Mouse (Mus musculus): Measurements from ENCODE around the gene Gm48551.

The Gm48551 gene

DNA sequence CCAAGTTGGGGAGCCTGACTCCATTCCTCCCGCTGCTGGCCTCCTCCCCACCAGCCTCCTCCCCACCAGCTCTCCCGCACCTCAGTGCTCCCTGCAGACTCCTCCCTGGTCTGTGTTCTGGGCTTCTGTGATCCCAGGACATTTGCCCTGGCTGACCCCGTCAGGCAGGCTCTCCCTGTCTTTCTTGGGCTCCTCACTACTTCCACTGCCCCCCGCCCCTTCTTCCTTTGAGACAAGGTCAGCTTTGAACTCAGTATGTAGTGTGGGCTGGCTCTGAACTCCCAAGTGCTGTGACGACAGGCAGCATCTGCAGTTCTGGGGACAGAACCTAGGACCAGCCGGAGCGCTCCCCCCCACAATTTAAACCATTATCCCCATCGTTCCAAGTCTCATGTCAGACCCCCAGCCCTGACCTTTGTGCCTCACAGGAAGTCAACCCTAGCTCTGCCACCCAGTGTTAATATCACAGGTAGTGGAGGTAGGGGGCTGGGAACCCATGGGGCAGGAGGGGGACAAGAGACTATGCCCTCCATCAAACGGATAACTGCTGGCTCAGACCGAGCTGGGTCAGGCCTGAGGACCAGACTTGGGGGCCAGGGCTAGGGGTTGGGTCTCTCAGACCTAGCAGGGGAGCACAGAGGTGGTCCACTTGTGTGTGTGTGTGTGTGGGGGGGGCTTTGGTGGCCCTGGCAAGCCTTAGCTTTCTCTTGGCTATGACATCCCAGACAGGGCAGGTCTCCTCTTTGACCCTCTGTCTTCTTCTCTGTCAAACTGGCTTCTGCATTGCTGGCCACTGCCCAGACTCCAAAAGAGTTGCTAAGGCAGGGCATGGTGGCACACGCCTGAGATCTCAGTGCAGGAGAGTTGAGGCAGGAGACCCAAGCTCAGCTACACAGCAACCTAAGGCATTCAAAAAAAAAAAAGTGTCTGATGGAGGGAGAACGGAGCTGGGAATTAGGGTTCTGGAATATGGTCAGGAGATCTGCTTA lies 33.3 kb downstream of the Gm48551 start:
- no peak for DNase-seq (ENCODE audit: low read depth, low spot score)

DNA sequence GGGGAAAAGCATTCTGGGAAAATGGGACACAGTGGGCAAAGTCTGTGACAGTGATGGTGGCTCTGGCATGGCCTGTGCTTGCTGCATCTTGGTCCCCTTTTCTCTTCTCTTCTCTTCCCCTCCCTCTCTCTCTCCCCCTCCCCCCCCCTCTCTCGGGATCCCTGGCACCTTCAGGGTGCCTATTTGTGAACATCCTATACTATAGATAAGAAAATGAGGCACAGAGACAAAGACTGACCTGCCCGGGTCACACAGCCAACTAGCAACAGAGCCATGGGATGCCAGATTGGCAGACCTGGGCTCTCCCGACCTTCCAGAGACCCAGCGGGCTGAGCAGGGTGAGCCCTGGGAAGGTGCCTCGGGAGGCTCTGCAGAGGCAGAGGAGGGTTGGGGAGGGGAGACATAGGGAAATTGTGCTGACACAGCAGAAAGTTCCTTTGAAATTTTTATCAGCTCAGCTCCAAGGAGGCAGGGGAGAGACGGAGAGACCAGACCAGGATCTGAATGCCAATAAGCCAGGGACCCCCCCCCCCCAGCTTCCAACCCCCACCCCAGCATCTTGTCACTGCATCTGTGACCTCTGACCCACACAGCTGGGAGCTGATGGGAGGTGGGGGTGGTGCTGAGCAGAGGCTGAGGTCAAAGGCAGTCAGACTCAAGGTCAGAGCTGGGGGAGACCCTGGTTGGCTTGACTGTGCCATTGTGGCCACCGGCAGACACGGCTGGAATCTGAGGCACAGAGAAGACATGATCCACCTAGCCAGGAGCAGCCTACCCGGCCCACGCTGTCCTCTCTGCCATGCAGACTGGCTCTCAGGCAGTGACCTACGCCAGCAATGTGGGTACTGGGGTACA lies 34.2 kb downstream of the Gm48551 start:
- DNase-seq (ENCODE audit: low read depth, low spot score) = no peak

DNA sequence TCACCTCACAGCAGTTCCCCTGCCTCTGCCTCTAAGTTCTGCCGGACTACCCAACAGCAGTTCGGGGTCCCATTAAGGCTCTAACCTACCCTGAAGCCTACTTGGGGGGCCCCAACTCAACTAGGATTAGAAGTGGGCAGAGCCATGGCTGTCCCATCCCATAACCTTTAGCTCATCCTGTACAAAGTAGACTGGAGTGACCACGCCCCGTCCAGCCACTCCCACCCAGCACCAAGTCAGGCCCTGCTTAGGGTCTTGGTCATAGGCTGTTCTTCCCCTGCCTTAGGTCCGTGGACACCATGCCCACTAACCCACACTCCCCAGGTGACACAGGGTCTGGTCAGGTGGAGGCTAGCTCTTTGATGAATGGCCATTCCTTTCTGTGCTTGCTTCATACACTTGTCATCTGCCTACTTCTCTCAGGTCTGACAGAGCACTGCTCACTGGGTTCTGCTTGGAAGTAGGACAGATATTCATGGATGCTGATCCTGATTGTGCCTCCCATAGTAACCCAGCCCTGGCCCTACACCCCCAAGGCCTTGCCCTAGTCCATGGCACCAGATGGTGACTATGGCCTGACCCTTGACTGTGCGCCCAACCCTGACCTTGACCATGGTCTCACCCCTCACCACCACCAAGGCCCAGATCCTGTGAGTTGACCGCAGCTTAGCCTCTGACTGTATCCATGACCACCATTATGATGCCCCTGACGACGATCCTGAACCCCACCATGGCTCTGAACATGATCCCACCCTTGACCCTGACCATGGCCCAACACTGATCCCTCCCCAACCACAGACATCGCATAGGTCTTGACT lies 35.1 kb downstream of the Gm48551 start:
- DNase-seq (ENCODE audit: low read depth, low spot score) = no peak

DNA sequence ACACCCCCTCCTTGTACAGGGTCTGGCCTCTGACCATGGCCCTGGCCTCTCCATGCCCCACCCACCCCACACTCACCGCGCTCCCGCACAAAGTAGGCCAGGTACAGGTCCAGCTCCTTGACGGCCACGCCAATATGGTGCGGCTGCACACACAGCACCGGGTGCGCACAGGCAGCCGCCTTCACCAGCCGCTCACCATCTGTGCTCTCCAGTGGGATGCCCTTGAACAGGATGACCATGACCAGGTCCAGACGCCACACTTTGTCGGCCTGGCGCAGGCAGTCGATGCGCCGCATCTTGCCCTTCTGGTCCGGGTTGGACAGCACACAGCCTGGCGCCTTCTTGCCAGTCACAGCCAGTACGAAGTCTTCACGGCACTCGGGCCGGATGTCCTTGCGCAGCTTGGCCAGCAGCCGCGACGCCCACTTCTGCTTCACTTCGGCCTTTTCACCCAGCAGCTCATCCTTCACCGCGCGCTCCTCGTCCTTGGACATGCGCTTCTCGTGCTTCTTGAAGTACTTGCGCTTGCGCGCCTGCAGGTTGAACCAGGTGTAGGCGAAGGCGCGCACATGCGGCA lies 36.0 kb downstream of the Gm48551 start:
- DNase-seq (ENCODE audit: low read depth, low spot score) = no peak

DNA sequence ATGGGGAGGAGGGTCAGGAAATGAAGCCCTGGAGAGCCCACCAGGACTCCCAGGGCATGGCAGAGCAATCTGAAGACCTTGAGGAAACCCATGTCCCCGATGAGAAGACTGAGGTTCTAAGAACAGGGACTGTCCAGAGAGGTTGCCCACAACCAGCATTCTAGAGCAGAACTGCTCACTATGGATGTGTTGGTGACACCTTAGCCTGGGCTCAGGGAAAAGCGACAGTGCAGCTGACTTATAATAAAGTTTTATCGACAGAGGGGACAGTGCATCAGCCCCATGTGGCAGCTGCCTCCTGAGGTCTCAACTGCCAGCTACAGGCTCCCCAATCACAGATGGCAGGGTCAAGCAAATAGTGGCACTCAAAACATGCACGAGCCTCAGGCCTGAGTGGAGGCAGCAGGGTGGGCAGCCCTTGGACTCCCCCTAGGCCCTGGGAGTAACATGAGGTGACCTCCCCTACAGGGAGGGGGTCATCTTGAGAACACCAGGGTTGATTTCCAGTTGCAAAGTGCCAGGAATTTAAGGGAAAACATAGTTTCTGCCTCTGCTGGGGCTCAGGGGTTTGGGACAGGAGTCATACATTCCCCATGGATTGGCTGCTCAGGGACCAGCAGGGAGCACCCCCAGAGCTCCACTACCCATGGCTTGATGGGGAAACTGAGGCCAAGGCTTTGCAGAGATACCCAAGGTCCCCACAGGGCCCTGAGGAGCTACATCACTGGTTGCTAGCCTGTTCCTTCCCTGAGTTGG lies 37.0 kb downstream of the Gm48551 start:
- DNase-seq (ENCODE audit: low read depth, low spot score) = no peak

DNA sequence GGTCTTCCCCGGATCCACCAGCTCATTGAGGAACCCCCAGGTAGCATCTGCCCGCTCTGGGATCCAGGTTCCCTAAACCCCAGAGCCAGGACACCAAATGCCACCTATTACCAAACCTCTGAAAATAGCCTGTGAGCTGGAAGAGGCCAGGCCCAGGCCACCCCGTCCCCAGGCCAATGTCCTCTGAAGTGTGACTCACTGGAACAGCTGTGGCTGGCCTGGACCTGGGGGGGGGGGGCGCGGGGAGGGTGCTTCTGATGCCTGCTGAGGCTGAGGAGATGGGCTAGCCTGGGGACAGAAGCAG lies 37.5 kb downstream of the Gm48551 start:
- no peak for DNase-seq (ENCODE audit: low read depth, low spot score)

DNA sequence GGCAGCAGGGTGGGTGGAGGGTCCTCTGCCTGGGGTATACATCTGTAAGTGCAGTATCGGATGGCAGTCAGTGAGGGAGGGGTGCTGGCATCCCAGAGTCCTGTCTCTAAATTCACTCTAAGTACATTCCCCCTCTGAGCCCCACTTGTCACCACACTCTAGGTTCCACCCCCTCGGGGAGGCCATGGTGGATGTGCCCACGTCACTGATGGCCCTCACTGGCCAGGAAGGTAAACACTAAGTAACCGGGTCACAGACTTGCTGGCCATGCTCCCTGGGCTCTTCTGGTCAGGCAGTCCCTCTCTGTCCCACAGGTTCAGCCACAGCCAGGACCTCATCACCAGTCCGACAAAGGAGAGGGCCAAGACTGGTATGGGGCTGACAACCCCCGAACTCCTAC lies 37.9 kb downstream of the Gm48551 start:
- no peak for DNase-seq (ENCODE audit: low read depth, low spot score)

GRCm38 (mm10) chr10:81422661-81423217 lies 38.5 kb downstream of the Gm48551 start:
- DNase-seq (ENCODE audit: low read depth, low spot score) = no peak

GRCm38 (mm10) chr10:81423476-81424245 lies 39.4 kb downstream of the Gm48551 start:
- DNase-seq (ENCODE audit: low read depth, low spot score) = no peak

GRCm38 (mm10) chr10:81424246-81425051 lies 40.2 kb downstream of the Gm48551 start:
- no peak for DNase-seq (ENCODE audit: low read depth, low spot score)

DNA sequence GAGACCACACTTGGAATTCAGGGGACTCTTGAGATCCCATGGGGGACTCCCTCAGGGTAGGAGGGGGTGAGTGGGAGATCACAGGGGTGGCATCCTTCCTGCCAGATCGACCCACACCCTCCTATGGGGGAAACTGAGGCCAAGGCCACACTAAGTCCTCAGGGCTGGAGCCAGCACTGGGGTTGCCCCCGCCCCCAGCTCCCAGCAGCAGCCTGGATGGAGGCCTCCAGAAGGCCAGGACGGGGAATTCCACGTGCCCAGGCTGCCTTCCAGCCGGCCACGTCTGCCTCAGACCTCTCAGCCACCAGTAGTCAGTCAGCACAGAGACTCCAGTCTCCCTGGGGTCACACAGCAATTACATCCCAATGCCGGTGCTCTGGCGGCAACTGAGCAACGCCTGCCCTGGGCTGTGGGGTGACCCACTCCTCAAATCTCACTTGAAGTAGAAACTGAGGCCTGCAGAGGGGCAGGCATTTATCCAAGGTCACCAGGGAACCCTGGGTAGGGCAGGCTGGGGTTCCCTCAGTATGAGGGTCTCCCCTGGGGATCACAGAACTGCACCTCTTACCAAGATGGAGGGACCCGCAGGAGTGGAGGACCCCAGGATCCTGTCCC lies 41.1 kb downstream of the Gm48551 start:
- no peak for DNase-seq (ENCODE audit: low read depth, low spot score)

- no peak for DNase-seq (ENCODE audit: low read depth, low spot score)
These were observed 41.9 kb downstream of the Gm48551 start for GRCm38 (mm10) chr10:81426081-81426671.

DNA sequence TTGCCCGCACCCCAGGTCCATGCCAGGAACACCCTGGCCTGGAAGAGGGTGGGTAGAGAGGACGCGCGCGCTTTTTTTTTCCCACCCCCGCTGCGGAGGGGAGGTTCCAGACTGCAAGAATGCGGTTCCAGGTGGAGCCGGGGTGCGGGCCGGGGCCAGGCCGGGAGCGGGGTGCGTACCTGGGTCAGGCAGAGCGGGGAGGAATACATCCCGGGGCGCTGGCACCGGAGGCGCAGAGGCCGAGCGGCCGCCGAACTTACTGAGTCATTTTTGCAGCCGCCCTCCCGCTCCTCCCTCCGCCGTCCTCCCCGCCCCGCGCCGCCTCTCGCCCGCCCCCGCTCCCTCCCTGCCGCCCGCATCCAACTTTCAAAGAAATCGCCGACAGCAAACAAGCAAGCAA lies 42.6 kb downstream of the Gm48551 start:
- DNase-seq (ENCODE audit: low read depth, low spot score) = no peak

- DNase-seq (ENCODE audit: low read depth, low spot score) = no peak
These were observed 43.1 kb downstream of the Gm48551 start for GRCm38 (mm10) chr10:81427327-81427726.

- no peak for DNase-seq (ENCODE audit: low read depth, low spot score)
These were observed 43.7 kb downstream of the Gm48551 start for GRCm38 (mm10) chr10:81427804-81428506.

DNA sequence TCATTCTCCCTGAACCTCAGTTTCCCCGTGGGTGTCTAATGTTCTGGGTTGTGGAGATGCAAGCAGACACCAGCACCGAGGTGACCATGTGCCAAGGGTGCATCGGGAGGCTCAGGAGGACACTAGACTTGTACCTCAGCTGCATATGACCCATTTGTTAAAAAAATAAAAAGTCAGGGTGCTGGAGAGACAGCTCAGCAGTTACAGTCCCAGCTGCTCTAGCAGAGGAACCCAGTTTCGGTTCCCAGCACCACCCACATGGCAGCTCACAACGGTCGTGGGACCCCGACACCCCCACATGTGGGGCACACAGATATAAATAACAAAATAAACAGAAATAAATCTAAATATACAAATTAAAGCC lies 44.2 kb downstream of the Gm48551 start:
- DNase-seq (ENCODE audit: low read depth, low spot score) = no peak

DNA sequence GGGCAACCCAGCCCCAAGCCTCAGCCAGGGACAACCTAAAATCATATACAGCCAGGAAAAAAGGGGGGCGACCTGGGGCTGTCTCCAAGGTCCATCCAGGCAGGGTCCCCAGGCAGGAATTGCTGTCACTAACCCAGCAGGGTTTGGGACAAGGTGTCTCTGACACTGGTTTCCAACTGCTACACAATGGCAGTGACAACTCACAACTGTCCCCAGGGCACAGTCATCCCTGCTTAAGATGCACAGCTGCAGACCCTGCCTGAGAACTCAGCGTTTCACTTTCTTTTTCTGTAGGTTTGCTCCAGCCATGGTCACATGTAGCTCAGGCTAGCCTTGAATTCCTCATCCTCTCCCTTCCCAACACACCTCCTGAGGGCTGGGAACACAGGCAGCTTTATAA lies 44.8 kb downstream of the Gm48551 start:
- no peak for DNase-seq (ENCODE audit: low read depth, low spot score)
